Mouse (Mus musculus) monocyte, adult 5-6 weeks (primary cell): ENCODE measurements around the gene Dchs1. TPM values are rescaled to one million over a fixed set of nuclear protein-coding genes. Genes with fewer than 3 reads are reported as not detected.
"Not testable (repeated sequence)": the region's sequence is repeated elsewhere in the genome, so short reads cannot be mapped to it uniquely, and the experiment has no call there.

ENCODE experiments used
- ATAC-seq: fragments of 153-309, 156-312 bp; replicated peaks from 2 replicates; pipeline ENCODE4 v1.8.0; 2017; ENCODE audit warnings: mild to moderate bottlenecking; ENCODE audit not compliant: low TSS enrichment, insufficient number of reproducible peaks, severe bottlenecking, poor library complexity, low FRiP score
- total RNA-seq: library from RNA; stranded (forward); fragments of 200-1000, 200-491, 200-594 nt; gene quantifications from 3 replicates; pipeline ENCODE4 v1.2.3, GENCODE M21; 2017

Gene Dchs1
- total RNA-seq, 1 experiment from 2014 or later, result not detected

- peak; percentile 93 for ATAC-seq
These were observed 35.7 kb downstream of the Dchs1 start, which contains the start of gene Tpp1 for GRCm38 (mm10) chr7:105751491-105752433. Gene Tpp1, minus strand, starts transcription at chr7:105752235.

- ATAC-seq, result no peak
These were observed 39.7 kb downstream of the Dchs1 start for GRCm38 (mm10) chr7:105747776-105748175.

- peak; percentile 95 for ATAC-seq
These were observed 43.4 kb downstream of the Dchs1 start, which contains the start of gene Taf10 for GRCm38 (mm10) chr7:105743926-105744590. Gene Taf10, minus strand, starts transcription at chr7:105744361.

- ATAC-seq, result not testable (repeated sequence)
These were observed 44.1 kb downstream of the Dchs1 start for GRCm38 (mm10) chr7:105743246-105743925.

GRCm38 (mm10) chr7:105742539-105743215, 44.8 kb downstream of the Dchs1 start:
- ATAC-seq, result not testable (repeated sequence)

- no peak for ATAC-seq
These were observed 45.5 kb downstream of the Dchs1 start for GRCm38 (mm10) chr7:105741978-105742377.

GRCm38 (mm10) chr7:105740851-105741250, 46.6 kb downstream of the Dchs1 start:
- no peak for ATAC-seq

- ATAC-seq, result no peak
These were observed 47.2 kb downstream of the Dchs1 start for GRCm38 (mm10) chr7:105740089-105740795.

- no peak for ATAC-seq
These were observed 48.5 kb downstream of the Dchs1 start for GRCm38 (mm10) chr7:105738948-105739347.

GRCm38 (mm10) chr7:105738286-105738685, 49.2 kb downstream of the Dchs1 start:
- ATAC-seq, result no peak

- ATAC-seq, result no peak
These were observed 49.8 kb downstream of the Dchs1 start for GRCm38 (mm10) chr7:105737648-105738047.

GRCm38 (mm10) chr7:105736911-105737521, 50.4 kb downstream of the Dchs1 start, which contains the start of gene Rrp8:
Gene Rrp8, minus strand, starts transcription at chr7:105737385.
- no peak; the same call in 1 of the 2 replicates for ATAC-seq

- peak; percentile 92 for ATAC-seq
These were observed 51.1 kb downstream of the Dchs1 start, which contains the start of gene Ilk for GRCm38 (mm10) chr7:105736264-105736901. Gene Ilk, plus strand, starts transcription at chr7:105736592.

GRCm38 (mm10) chr7:105735464-105735863, 52.0 kb downstream of the Dchs1 start:
- not testable (repeated sequence) for ATAC-seq

GRCm38 (mm10) chr7:105734826-105735225, 52.6 kb downstream of the Dchs1 start:
- ATAC-seq, result no peak

- ATAC-seq, result no peak
These were observed 53.6 kb downstream of the Dchs1 start for GRCm38 (mm10) chr7:105733836-105734235.
